Mouse (Mus musculus): ENCODE data around the gene Smarcc1. TPM values are rescaled to one million over a fixed set of nuclear protein-coding genes. Genes with fewer than 3 reads are reported as not detected.

The Smarcc1 gene
- polyA plus RNA-seq, 1 experiment from 2014 or later: 111 TPM

DNA sequence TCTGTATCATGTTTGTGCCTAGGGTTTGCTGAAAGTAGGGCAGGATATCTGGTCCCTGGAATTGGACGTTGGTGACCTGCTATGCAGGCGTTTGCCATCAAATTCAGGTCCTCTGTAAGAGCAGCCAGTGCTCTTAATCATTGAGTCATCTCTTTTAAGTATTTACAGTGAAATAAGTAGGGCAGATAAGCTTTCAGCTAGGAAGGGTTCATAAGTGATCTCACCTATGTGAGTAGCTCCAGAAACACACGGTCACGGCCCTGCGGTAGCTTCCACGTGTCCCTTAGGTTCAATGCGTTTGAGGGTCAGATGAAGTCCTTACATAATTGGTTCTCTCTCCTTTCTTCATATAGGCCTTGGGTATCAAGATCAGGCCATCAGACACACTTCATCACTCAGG is 90.8 kb downstream of the Smarcc1 start:
- H3K36me3 ChIP-seq: peaks cover 80% of the 10 kb centered on the region
- 72% methylated on average over 7 of the region's 7 CpGs for WGBS
- no peak overlapping the region for H3K9ac ChIP-seq
- H3K4me2 ChIP-seq: no peak overlapping the region
- no peak overlapping the region for H3K4me3 ChIP-seq
- H3K27ac ChIP-seq (replicated peaks): no peak overlapping the region
- H3K4me1 ChIP-seq (replicated peaks): peaks cover 23% of the 10 kb centered on the region
- H3K9me3 ChIP-seq: no peaks in the 10 kb centered on the region
- ATAC-seq (ENCODE audit: low read depth): no peak
- H3K27me3 ChIP-seq: no peaks in the 10 kb centered on the region

- Histone ChIP-seq H3K4me3 (no peak overlapping the region), H3K9ac (no peak overlapping the region), H3K27me3 (no peaks in the 10 kb centered on the region), H3K9me3 (no peaks in the 10 kb centered on the region), H3K4me1 (replicated peaks) (peaks cover 23% of the 10 kb centered on the region), H3K36me3 (peaks cover 80% of the 10 kb centered on the region), H3K27ac (replicated peaks) (no peak overlapping the region), H3K4me2 (no peak overlapping the region)
- no peak for ATAC-seq (ENCODE audit: low read depth)
- WGBS: 47% methylated on average over 3 of the region's 3 CpGs
Observed at GRCm38 (mm10) chr9:110208967-110209366, 91.5 kb downstream of the Smarcc1 start.

GRCm38 (mm10) chr9:110224273-110224672 is 106.8 kb downstream of the Smarcc1 start:
- no peak overlapping the region for H3K9ac ChIP-seq
- 93% methylated on average over 4 of the region's 4 CpGs for WGBS
- H3K4me1 ChIP-seq (replicated peaks): 0 out of 2 replicates have a peak, but pooled peaks cover 6% of the 10 kb centered on the region
- no peak overlapping the region for H3K4me3 ChIP-seq
- no peak for ATAC-seq (ENCODE audit: low read depth)
- H3K9me3 ChIP-seq: no peaks in the 10 kb centered on the region
- no peak overlapping the region for H3K4me2 ChIP-seq
- no peak overlapping the region for H3K27ac ChIP-seq (replicated peaks)
- H3K27me3 ChIP-seq: no peaks in the 10 kb centered on the region
- H3K36me3 ChIP-seq: peaks cover 87% of the 10 kb centered on the region

GRCm38 (mm10) chr9:110226191-110226590 is 108.7 kb downstream of the Smarcc1 start:
- H3K9me3 ChIP-seq: no peaks in the 10 kb centered on the region
- H3K27me3 ChIP-seq: no peaks in the 10 kb centered on the region
- 0 out of 2 replicates have a peak, but pooled peaks cover 9% of the 10 kb centered on the region for H3K4me1 ChIP-seq (replicated peaks)
- no peak overlapping the region for H3K9ac ChIP-seq
- no peak overlapping the region for H3K27ac ChIP-seq (replicated peaks)
- H3K4me3 ChIP-seq: no peak overlapping the region
- H3K4me2 ChIP-seq: no peak overlapping the region
- H3K36me3 ChIP-seq: peaks cover 83% of the 10 kb centered on the region
- 94% methylated on average over 4 of the region's 4 CpGs for WGBS
- ATAC-seq (ENCODE audit: low read depth): no peak

DNA sequence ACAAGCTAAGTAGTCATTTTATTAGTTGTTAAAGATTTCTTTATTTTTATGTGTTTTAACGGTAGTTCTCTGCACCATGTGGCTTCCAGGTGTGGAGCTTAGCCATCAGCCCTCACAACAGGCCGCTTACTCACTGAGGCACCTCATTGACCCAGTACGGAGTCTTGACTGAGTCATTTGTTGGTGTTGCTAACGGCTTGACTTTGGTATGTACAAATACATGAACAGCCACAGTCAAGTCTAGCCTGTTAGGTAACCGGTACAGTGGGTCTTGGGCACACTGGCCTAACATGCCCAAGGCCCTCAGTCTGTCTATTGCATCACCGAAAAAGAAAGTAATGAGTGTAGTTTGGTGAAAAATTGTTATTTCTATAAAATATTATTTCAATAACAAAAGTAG is 111.2 kb downstream of the Smarcc1 start:
- Histone ChIP-seq H3K4me3 (no peak overlapping the region), H3K9me3 (no peaks in the 10 kb centered on the region), H3K9ac (no peak overlapping the region), H3K36me3 (peaks cover 82% of the 10 kb centered on the region), H3K27me3 (no peaks in the 10 kb centered on the region), H3K4me2 (no peak overlapping the region), H3K4me1 (replicated peaks) (0 out of 2 replicates have a peak, but pooled peaks cover 9% of the 10 kb centered on the region), H3K27ac (replicated peaks) (no peak overlapping the region)
- 89% methylated on average over 6 of the region's 6 CpGs for WGBS
- no peak for ATAC-seq (ENCODE audit: low read depth)

DNA sequence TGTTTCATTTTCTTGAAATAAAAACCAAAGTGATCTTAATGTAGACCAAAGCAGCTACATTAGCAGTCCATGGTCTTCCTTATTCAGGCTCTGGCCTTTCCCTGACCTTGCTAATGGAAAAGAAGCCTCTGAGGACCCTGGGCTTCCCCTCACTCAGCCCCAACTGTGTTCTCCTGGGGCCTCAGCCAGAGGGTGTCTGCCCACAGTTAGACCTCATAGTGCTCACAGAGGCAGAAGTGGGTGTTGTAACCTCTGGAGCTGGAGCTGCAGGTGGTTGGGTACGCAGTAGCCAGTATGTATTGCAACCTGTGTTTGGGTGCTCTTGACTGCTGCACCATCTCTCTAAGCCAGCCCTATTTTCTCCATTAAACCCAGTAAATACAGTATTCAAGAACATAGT is 111.6 kb downstream of the Smarcc1 start:
- 90% methylated on average over 1 of the region's 1 CpGs for WGBS
- no peak overlapping the region for H3K9ac ChIP-seq
- peaks cover 82% of the 10 kb centered on the region for H3K36me3 ChIP-seq
- no peak overlapping the region; the same call in 1 of the 2 replicates for H3K27ac ChIP-seq (replicated peaks)
- H3K4me3 ChIP-seq: no peak overlapping the region
- no peak for ATAC-seq (ENCODE audit: low read depth)
- no peaks in the 10 kb centered on the region for H3K27me3 ChIP-seq
- H3K4me1 ChIP-seq (replicated peaks): 0 out of 2 replicates have a peak, but pooled peaks cover 9% of the 10 kb centered on the region
- no peaks in the 10 kb centered on the region for H3K9me3 ChIP-seq
- no peak overlapping the region for H3K4me2 ChIP-seq

- H3K4me3 ChIP-seq: no peak overlapping the region
- WGBS: 81% methylated on average over 10 of the region's 10 CpGs
- H3K9ac ChIP-seq: no peak overlapping the region
- no peak overlapping the region for H3K4me2 ChIP-seq
- H3K4me1 ChIP-seq (replicated peaks): 0 out of 2 replicates have a peak, but pooled peaks cover 9% of the 10 kb centered on the region
- H3K27me3 ChIP-seq: no peaks in the 10 kb centered on the region
- H3K36me3 ChIP-seq: peaks cover 82% of the 10 kb centered on the region
- no peaks in the 10 kb centered on the region for H3K9me3 ChIP-seq
- no peak overlapping the region; the same call in 1 of the 2 replicates for H3K27ac ChIP-seq (replicated peaks)
- ATAC-seq (ENCODE audit: low read depth): no peak
Observed at GRCm38 (mm10) chr9:110229566-110230248, 112.2 kb downstream of the Smarcc1 start.

DNA sequence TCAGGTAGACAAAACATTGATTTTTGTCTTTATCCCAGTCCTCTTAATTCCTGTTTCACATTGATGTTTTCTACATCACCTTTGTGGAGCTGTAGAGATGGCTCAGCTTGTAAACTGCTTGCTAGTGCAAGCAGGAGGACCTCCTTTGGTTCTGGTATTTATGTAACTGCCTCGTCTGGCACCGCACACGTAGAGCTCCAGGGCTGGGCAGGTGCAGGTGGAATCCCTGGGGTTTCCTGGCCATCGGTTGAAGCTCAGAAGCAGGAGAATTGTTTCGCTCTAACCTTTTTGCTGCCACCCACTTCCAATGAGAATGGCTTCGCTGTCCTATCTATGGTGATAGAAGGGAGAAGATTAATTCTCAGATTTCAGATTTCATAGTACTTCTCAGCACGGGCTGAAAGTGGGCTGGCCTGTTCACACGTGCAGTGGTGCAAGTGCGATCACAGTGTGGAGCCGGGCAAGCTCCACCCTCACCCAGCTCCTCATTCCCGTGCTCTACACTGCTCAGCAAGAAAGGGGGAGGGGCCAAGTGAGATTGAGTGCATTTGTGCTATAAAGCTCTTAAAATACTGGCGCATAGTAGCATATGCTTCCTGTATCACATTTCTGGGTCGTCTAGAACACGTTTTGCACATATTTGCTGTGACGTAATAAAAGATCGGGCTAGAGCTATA is 113.0 kb downstream of the Smarcc1 start:
- ATAC-seq (ENCODE audit: low read depth): no peak
- Histone ChIP-seq H3K9me3 (no peaks in the 10 kb centered on the region), H3K27me3 (no peaks in the 10 kb centered on the region), H3K4me2 (no peak overlapping the region), H3K4me1 (replicated peaks) (0 out of 2 replicates have a peak, but pooled peaks cover 9% of the 10 kb centered on the region), H3K36me3 (peaks cover 86% of the 10 kb centered on the region), H3K27ac (replicated peaks) (no peak overlapping the region), H3K4me3 (no peak overlapping the region), H3K9ac (no peak overlapping the region)
- 82% methylated on average over 16 of the region's 16 CpGs for WGBS

DNA sequence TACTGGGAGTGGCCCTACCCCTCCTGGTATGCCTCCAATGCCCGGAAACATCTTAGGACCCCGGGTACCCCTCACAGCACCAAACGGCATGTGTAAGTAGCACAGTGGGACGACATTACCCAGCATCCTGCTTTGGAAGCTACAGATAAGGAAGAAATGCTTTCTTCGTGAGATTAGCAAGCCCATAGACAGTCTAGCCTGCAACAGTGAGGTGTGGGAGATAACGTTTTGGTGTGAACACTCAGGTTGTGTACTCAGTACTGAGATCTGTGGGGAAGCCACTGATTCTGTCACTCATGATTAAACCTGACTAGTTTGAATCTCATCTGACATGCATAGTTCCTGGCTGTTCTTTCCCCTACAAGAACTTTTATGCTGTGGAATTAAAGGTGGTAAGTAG is 117.5 kb downstream of the Smarcc1 start:
- no peaks in the 10 kb centered on the region for H3K4me1 ChIP-seq (replicated peaks)
- no peak for ATAC-seq (ENCODE audit: low read depth)
- no peak overlapping the region for H3K4me2 ChIP-seq
- H3K27ac ChIP-seq (replicated peaks): no peak overlapping the region
- peaks cover 89% of the 10 kb centered on the region for H3K36me3 ChIP-seq
- H3K9me3 ChIP-seq: no peaks in the 10 kb centered on the region
- H3K27me3 ChIP-seq: no peaks in the 10 kb centered on the region
- no peak overlapping the region for H3K9ac ChIP-seq
- WGBS: 96% methylated on average over 6 of the region's 6 CpGs
- H3K4me3 ChIP-seq: no peak overlapping the region

GRCm38 (mm10) chr9:110243221-110243833 is 125.8 kb downstream of the Smarcc1 start, which contains the start of gene Cspg5:
TSS of gene Cspg5 (plus strand) at chr9:110243783.
- Histone ChIP-seq H3K4me3 (peak within 1 kb of the TSS; percentile 82), H3K9ac (peak within 1 kb of the TSS; percentile 90), H3K27ac (replicated peaks) (peak within 1 kb of the TSS; percentile 93; the same call in 1 of the 2 replicates), H3K9me3 (no peaks in the 10 kb centered on the region), H3K27me3 (no peaks in the 10 kb centered on the region), H3K36me3 (peaks cover 42% of the 10 kb centered on the region), H3K4me1 (replicated peaks) (peaks cover 32% of the 10 kb centered on the region), H3K4me2 (peak within 1 kb of the TSS; percentile 98)
- WGBS: 81% methylated on average over 7 of the region's 7 CpGs
- no peak for ATAC-seq (ENCODE audit: low read depth)

- 24% methylated on average over 7 of the region's 7 CpGs for WGBS
- H3K27ac ChIP-seq (replicated peaks): peak overlapping the region; percentile 93
Observed at GRCm38 (mm10) chr9:110244567-110244888, 127.0 kb downstream of the Smarcc1 start.

More at GRCm38 (mm10) chr9:110244567-110244888, 127.0 kb downstream of the Smarcc1 start:
- Histone ChIP-seq H3K9me3 (no peaks in the 10 kb centered on the region), H3K27me3 (no peaks in the 10 kb centered on the region), H3K4me2 (peak overlapping the region; percentile 98), H3K9ac (peak overlapping the region; percentile 90), H3K4me1 (replicated peaks) (peaks cover 40% of the 10 kb centered on the region), H3K36me3 (peaks cover 33% of the 10 kb centered on the region; the same call in 1 of the 2 replicates), H3K4me3 (peak overlapping the region; percentile 82)
- ATAC-seq (ENCODE audit: low read depth): no peak
